Mouse (Mus musculus): ENCODE data around the gene Cul9. TPM values are rescaled to one million over a fixed set of nuclear protein-coding genes. Genes with fewer than 3 reads are reported as not detected.
"Not testable (repeated sequence)": the region's sequence is repeated elsewhere in the genome, so short reads cannot be mapped to it uniquely, and the experiment has no call there.

Cul9 gene
- polyA plus RNA-seq, 1 experiment from 2014 or later, result 5.8 TPM

DNA sequence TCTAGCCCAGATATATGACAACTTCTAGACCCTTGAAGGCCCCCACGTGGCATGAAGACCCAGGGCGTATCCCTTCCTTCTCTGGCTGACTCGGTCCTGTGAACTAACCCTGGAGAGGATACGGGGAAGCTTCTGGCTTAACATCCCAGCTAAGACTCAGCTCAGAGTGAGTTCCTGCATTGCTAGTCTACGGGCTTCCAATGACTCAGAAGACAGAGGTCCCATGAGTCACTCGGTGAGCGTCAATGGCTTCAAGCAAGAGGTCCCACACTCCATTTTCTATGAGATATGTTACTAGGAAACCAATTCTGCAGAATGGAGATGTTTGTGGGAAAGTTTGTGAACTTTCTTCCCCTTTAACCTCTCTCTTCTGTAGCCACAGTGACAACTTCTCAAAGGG lies 28.3 kb upstream of the Cul9 start:
- Histone ChIP-seq H3K27me3 (no peaks in the 10 kb centered on the region), H3K4me1 (no peaks in the 10 kb centered on the region), H3K9me3 (replicated peaks) (no peaks in the 10 kb centered on the region), H3K36me3 (peaks cover 97% of the 10 kb centered on the region), H3K27ac (no peak overlapping the region), H3K4me3 (replicated peaks) (no peak overlapping the region), H3K4me2 (no peak overlapping the region), H3K9ac (no peak overlapping the region)
- WGBS, result 93% methylated on average over 7 of the region's 7 CpGs
- no peak for ATAC-seq (replicated peaks; ENCODE audit: low FRiP score)

DNA sequence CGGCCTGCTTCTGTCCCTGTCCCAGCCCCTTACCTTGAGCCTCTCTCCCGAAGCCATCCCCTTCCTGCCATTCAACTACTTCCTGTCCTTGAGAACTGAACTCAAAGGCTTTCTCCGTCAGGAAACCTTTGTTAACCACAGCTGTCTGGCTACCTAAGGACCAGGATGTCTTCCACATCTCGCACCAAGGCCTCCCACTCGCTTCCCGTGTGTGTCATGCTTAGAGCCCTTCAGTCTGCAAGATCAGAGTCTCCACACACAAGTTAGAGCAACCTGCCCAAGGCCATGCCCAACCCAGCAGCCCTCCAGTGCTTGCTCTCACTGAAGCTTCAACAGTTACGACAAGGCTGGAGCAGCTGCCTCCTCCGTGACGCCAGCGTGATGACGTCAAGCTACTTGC lies 24.8 kb upstream of the Cul9 start:
- H3K27ac ChIP-seq, result 0 out of 2 replicates have a peak overlapping the region, but pooled peaks have one; percentile 1

DNA sequence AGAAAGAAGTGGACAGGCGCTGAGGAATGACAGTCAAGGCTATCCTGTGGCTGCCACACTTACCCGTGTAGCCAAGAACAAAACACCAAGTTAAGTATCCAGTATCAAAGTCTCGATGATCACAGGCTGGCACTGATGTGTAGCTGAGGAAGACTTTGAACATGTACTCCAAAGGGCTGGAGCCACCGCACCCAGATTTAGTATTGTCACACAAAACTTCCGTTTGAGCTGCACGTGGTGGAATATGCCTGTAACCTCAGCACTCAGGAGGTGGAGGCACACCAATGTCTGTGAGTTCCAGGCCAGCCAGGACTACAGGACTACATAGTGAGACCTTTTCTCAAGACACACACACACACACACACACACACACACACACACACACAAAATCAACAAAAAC lies 13.0 kb upstream of the Cul9 start:
- ATAC-seq (replicated peaks; ENCODE audit: low FRiP score), result no peak
- no peaks in the 10 kb centered on the region for H3K9me3 ChIP-seq (replicated peaks)
- H3K27me3 ChIP-seq, result no peaks in the 10 kb centered on the region
- no peak overlapping the region for H3K4me3 ChIP-seq (replicated peaks)
- H3K27ac ChIP-seq, result no peak overlapping the region
- peaks cover 10% of the 10 kb centered on the region for H3K36me3 ChIP-seq
- no peak overlapping the region for H3K4me2 ChIP-seq
- H3K4me1 ChIP-seq, result peaks cover 21% of the 10 kb centered on the region
- no peak overlapping the region for H3K9ac ChIP-seq
- WGBS, result 90% methylated on average over 6 of the region's 6 CpGs

More for the DNA sequence above, 24.8 kb upstream of the Cul9 start:
- no peaks in the 10 kb centered on the region for H3K4me1 ChIP-seq
- ATAC-seq (replicated peaks; ENCODE audit: low FRiP score), result no peak
- H3K9me3 ChIP-seq (replicated peaks), result no peaks in the 10 kb centered on the region
- WGBS, result 84% methylated on average over 11 of the region's 11 CpGs
- no peak overlapping the region for H3K4me3 ChIP-seq (replicated peaks)
- H3K36me3 ChIP-seq, result peaks cover 97% of the 10 kb centered on the region
- no peak overlapping the region for H3K4me2 ChIP-seq
- no peaks in the 10 kb centered on the region for H3K27me3 ChIP-seq
- H3K9ac ChIP-seq, result no peak overlapping the region

DNA sequence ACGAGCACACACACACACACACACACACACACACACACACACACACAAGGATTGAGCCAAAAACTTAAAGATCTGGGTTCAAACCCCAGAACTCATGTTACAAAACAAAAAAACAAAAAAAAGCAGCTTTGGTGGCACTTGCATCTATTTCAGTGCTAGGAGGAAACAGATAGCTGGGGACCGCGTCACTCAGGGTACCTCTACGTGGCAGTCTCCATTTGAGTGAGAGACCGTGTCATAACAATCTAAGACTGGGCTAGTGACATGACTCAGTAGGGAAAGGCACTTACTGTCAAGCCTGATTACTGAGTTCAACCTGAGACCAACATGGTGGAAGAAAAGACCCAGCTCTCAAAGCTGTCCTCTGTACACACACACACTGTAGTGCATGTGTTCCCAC lies 12.0 kb upstream of the Cul9 start:
- no peaks in the 10 kb centered on the region for H3K36me3 ChIP-seq
- no peaks in the 10 kb centered on the region for H3K9me3 ChIP-seq (replicated peaks)
- H3K9ac ChIP-seq, result no peak overlapping the region
- H3K4me1 ChIP-seq, result peaks cover 31% of the 10 kb centered on the region
- no peak overlapping the region for H3K4me2 ChIP-seq
- WGBS, result 87% methylated on average over 5 of the region's 5 CpGs
- ATAC-seq (replicated peaks; ENCODE audit: low FRiP score), result no peak
- H3K27ac ChIP-seq, result no peak overlapping the region
- H3K27me3 ChIP-seq, result no peaks in the 10 kb centered on the region
- no peak overlapping the region for H3K4me3 ChIP-seq (replicated peaks)

DNA sequence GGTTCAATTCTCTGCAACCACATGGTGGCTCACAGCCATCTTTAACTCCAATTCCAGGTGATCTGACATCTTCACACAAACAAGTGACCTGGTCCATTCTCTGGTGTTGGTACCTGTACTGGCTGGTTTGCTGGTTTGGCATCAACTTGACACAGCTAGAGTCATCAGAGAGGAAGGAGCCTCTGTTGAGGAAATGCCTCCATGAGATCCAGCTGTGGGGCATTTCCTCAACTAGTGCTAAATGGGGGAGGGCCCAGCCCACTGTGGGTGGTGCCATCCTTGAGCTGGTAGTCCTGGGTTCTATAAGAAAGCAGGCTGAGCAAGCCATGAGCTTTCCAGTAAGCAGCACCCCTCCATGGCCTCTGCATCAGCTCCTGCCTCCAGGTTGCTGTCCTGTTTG lies 11.1 kb upstream of the Cul9 start:
- Histone ChIP-seq H3K4me1 (peaks cover 39% of the 10 kb centered on the region), H3K27ac (peak overlapping the region; percentile 97), H3K4me2 (peak overlapping the region; percentile 81), H3K4me3 (replicated peaks) (peak overlapping the region; percentile 66; the same call in 1 of the 2 replicates)
- H3K27me3 ChIP-seq; H3K36me3 ChIP-seq; ATAC-seq (replicated peaks; ENCODE audit: low FRiP score); H3K9me3 ChIP-seq (replicated peaks); H3K9ac ChIP-seq: not testable (repeated sequence)

DNA sequence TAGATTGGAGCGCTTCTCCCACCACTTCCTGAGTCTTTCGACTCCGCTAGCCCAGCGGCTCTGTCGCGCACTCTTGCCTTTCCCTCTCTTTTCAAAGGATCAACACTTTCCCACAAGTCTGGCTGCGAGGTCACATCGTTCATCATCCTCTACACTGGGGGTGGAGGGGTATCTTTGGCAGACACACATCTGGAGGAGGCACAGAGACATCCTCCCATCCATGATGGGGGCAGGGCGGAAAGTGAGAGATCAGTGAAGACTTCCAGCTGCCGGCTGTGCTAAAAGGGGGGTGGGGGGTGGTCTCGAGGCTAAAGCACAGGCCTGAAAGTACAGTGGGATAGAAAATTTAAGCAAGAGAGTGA lies 10.4 kb upstream of the Cul9 start:
- Histone ChIP-seq H3K9ac (peak overlapping the region; percentile 52), H3K4me1 (peaks cover 41% of the 10 kb centered on the region), H3K27ac (peak overlapping the region; percentile 97), H3K27me3 (no peaks in the 10 kb centered on the region), H3K9me3 (replicated peaks) (no peaks in the 10 kb centered on the region), H3K4me3 (replicated peaks) (peak overlapping the region; percentile 66), H3K36me3 (peaks cover 11% of the 10 kb centered on the region), H3K4me2 (peak overlapping the region; percentile 81)
- peak; percentile 41 for ATAC-seq (replicated peaks; ENCODE audit: low FRiP score)
- 0% methylated on average over 11 of the region's 11 CpGs for WGBS

DNA sequence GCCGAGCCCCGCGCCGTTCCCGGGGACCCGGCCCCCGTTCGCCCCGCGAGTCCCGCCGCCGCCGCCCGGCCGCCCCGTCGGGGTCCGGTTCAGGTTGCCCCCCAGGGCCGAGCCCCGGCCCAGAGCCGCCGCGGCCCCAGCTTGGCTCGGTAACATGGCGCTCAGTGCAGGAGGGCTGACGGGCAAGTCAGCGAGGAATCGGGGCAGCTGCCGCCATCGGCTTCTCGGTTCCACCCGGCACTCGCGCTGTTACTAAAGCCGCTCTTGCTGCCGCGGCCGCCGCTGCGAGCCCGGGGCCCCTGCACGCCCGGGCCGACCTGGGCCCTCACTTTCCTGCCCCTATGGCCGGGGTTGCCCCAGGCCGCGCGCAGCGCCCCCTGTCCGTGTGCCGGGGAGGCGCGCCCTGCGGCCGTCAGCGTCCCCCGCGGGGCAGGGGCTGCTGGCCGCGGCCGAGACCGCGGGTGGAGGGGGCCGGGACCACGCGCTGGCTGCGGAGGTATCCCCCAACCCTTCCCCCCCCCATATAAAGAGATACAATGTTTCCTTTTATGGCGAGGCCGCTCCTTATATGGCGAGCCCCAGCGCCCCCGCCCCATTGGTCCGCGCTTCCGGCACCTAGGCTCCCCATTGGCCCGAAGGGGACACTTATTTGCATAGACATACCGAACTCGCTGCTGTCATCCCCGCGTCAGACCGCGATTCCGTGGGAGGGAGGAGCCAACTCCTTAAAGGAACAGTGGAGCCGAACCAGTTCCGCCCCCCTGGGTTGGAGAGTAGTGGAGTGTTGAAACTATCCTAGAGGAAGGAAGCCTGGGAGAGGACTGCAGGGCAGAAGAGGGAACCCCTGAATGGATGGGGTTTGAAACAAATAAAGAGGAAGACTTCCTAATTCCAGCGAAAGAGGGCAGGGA lies 9.7 kb upstream of the Cul9 start, which contains the start of gene Srf:
Gene Srf, minus strand, starts transcription at position 503 of the 911 bp plus-strand sequence.
- ATAC-seq (replicated peaks; ENCODE audit: low FRiP score), result peak; percentile 93
- peak within 1 kb of the TSS; percentile 96 for H3K9ac ChIP-seq
- H3K4me1 ChIP-seq, result peaks cover 41% of the 10 kb centered on the region
- peak within 1 kb of the TSS; percentile 97 for H3K27ac ChIP-seq
- H3K4me2 ChIP-seq, result peak within 1 kb of the TSS; percentile 81
- peak within 1 kb of the TSS; percentile 66 for H3K4me3 ChIP-seq (replicated peaks)
- H3K27me3 ChIP-seq, result no peaks in the 10 kb centered on the region
- H3K36me3 ChIP-seq, result peaks cover 17% of the 10 kb centered on the region
- no peaks in the 10 kb centered on the region for H3K9me3 ChIP-seq (replicated peaks)
- WGBS, result under 1% methylated on average over 87 of the region's 87 CpGs

DNA sequence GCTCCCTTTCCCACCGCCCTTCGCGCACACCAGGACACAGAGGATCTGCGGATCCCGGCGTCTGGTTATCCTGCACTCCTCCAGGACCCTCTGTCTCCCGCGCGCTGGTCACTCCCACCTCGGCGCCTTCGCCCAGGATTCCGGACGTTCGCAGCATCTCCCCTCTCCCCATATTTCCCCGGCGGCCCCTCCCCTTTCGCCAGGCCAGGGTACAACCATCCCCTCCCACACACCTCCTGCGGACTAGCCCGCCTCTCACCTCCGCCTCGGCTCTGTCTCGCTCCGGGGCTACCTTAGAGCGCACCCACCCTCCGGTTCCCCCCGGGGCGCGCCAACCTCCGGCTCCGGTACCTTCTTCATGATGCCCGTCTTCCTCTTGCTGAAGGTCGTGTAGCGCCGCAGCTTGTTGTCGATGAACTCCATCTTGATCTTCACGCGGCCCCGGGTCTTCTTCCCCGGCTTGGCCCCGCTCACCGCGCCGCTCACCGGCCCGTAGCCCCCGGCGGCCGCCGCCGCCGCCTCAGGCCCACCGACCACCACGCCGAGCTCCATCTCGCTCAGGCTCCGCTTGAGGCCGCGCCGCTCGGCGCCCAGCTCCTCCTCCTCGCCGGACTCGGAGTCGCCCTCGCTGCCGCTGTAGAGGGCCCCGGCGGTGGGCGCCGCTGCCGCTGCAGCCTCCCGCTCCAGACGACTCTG lies 8.9 kb upstream of the Cul9 start:
- Histone ChIP-seq H3K9me3 (replicated peaks) (no peaks in the 10 kb centered on the region), H3K36me3 (peaks cover 25% of the 10 kb centered on the region), H3K4me1 (peaks cover 41% of the 10 kb centered on the region), H3K4me3 (replicated peaks) (peak overlapping the region; percentile 66), H3K9ac (peak overlapping the region; percentile 96), H3K27ac (peak overlapping the region; percentile 97), H3K4me2 (peak overlapping the region; percentile 81), H3K27me3 (no peaks in the 10 kb centered on the region)
- under 1% methylated on average over 75 of the region's 75 CpGs for WGBS
- ATAC-seq (replicated peaks; ENCODE audit: low FRiP score), result no peak

DNA sequence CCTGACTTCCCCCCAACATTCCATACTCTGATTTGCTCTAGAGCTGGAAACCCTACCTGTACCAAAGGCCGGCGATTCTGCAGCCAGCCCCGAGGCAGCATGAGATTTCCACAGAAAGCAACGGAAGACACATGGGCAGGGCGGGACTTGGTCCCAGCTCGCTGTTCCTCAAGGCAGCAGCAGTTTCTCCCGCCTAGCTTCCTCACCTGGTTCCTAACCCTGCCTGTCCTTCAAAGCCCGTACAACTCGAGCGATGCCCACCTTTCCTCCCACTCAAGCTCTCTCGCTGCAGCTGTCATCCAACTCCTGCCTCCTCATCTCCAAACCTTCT lies 8.4 kb upstream of the Cul9 start:
- WGBS, result 2% methylated on average over 11 of the region's 11 CpGs
- no peak for ATAC-seq (replicated peaks; ENCODE audit: low FRiP score)
- Histone ChIP-seq H3K36me3 (peaks cover 30% of the 10 kb centered on the region), H3K27me3 (no peaks in the 10 kb centered on the region), H3K9me3 (replicated peaks) (no peaks in the 10 kb centered on the region), H3K4me2 (peak overlapping the region; percentile 81), H3K4me3 (replicated peaks) (peak overlapping the region; percentile 66), H3K4me1 (peaks cover 41% of the 10 kb centered on the region), H3K9ac (peak overlapping the region; percentile 96), H3K27ac (peak overlapping the region; percentile 97)

DNA sequence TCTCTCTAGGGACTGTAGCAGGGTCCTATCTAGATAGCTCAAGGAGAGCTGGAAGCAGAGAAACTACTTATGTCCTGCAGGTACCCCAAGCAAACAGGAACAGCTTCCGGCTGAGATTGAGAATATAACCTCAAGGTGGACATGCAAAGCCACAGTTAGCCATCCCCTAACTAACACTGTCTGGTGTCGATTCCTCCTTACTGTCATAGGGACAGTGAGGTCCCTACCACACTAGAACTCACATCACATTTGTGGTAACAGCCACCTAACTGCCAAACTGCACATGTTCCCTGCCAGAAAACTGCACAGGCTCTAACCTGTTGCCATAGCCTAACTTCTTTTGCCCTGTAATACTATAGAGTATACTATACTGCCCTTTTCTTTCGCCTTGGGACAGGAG lies 7.7 kb upstream of the Cul9 start:
- Histone ChIP-seq H3K4me3 (replicated peaks) (peak overlapping the region; percentile 66), H3K4me2 (peak overlapping the region; percentile 81), H3K36me3 (peaks cover 36% of the 10 kb centered on the region), H3K9me3 (replicated peaks) (no peaks in the 10 kb centered on the region), H3K27me3 (no peaks in the 10 kb centered on the region), H3K4me1 (peaks cover 42% of the 10 kb centered on the region), H3K27ac (peak overlapping the region; percentile 97), H3K9ac (peak overlapping the region; percentile 96)
- no peak for ATAC-seq (replicated peaks; ENCODE audit: low FRiP score)
- WGBS, result 62% methylated on average over 3 of the region's 3 CpGs

DNA sequence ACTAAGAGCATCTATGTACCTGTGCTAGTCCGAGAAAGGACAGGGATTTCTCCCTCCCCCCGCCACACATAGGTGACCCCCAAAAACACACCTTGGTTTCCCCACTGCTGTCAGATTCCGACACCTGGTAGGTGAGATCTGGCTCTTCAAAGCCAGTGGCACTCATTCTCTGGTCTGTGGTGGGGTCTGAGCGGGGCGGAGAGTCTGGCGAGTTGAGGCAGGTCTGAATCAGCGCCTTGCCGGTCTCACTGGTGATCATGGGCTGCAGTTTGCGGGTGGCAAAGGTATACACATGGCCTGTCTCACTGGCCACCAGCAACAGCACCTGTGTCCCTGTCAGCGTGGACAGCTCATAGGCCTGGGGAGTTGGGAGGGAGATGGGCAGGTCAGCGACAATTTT lies 7.3 kb upstream of the Cul9 start:
- WGBS, result 43% methylated on average over 11 of the region's 11 CpGs
- ATAC-seq (replicated peaks; ENCODE audit: low FRiP score), result no peak
- peak overlapping the region; percentile 66 for H3K4me3 ChIP-seq (replicated peaks)

DNA sequence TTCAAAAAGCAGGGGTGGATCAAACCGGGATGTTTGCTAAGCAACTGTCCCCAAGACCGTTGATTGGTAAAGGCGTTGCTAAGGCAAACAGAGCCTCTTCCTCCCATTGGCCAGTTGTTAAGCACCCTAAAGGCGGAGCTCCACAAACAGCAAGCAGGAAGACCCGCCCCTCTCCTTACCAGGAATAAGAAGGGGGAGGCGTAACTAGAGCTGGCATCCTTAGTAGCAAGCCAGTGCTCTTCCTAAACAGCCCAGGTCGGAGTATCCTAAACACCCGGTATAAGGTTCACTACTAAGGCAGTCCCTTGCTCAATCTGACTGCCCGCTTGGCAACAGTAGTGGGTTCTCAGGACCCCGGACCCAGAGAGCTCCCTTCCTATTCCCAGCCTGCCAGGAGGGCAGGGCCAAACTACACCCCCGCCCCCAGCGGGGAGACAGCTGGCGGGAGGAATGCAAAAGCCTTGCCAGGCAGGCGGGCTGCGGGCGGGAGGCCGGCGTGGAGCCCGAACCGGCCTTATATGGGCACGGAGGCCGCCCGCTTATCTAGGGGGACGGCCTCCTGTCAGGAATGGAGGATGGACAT lies 6.7 kb upstream of the Cul9 start:
- 2% methylated on average over 24 of the region's 24 CpGs for WGBS
- peak; percentile 69 for ATAC-seq (replicated peaks; ENCODE audit: low FRiP score)
- no peaks in the 10 kb centered on the region for H3K27me3 ChIP-seq
- peak overlapping the region; percentile 81 for H3K4me2 ChIP-seq
- H3K9ac ChIP-seq, result peak overlapping the region; percentile 8; the same call in 1 of the 2 replicates
- peak overlapping the region; percentile 66 for H3K4me3 ChIP-seq (replicated peaks)
- H3K36me3 ChIP-seq, result peaks cover 46% of the 10 kb centered on the region
- H3K9me3 ChIP-seq (replicated peaks), result no peaks in the 10 kb centered on the region
- H3K4me1 ChIP-seq, result peaks cover 52% of the 10 kb centered on the region
- peak overlapping the region; percentile 97 for H3K27ac ChIP-seq

More for the DNA sequence above, 7.3 kb upstream of the Cul9 start:
- H3K27me3 ChIP-seq, result no peaks in the 10 kb centered on the region
- peaks cover 41% of the 10 kb centered on the region for H3K36me3 ChIP-seq
- peak overlapping the region; percentile 97 for H3K27ac ChIP-seq
- H3K9ac ChIP-seq, result peak overlapping the region; percentile 96
- H3K9me3 ChIP-seq (replicated peaks), result no peaks in the 10 kb centered on the region
- H3K4me1 ChIP-seq, result peaks cover 46% of the 10 kb centered on the region
- peak overlapping the region; percentile 81 for H3K4me2 ChIP-seq
